Mouse (Mus musculus) cerebellum, adult 2 months (tissue): ENCODE data around the gene Gm12830. TPM values are rescaled to one million over a fixed set of nuclear protein-coding genes. Genes with fewer than 3 reads are reported as not detected.

Experiments
- DNase-seq, 2 experiments: peaks; one replicate each; pipeline ENCODE4 v3.0.0; 2021
- H3K27ac ChIP-seq: fragments of 200-500 bp; 2 replicates; pipeline ENCODE4 v1.5.1; 2012; ENCODE audit warnings: low read length, control low read depth, inconsistent platforms; ENCODE audit not compliant: insufficient read depth
- H3K27me3 ChIP-seq: fragments of 200-500 bp; 2 replicates; pipeline ENCODE4 v1.6.1; 2012; ENCODE audit warnings: inconsistent platforms, mild to moderate bottlenecking, low read length, moderate library complexity; ENCODE audit not compliant: control insufficient read depth, insufficient read depth
- H3K4me1 ChIP-seq: fragments of 200-500 bp; 2 replicates; pipeline ENCODE4 v1.6.1; 2011; ENCODE audit warnings: low read length; ENCODE audit not compliant: control insufficient read depth, insufficient read depth
- H3K4me3 ChIP-seq: fragments of 200-500 bp; replicated peaks from 2 replicates; pipeline ENCODE3; 2011; ENCODE audit warnings: mild to moderate bottlenecking, low read depth, low read length, control low read depth; ENCODE audit not compliant: insufficient read depth
- CTCF ChIP-seq: fragments of 200-500 bp; IDR thresholded peaks from 2 replicates; pipeline ENCODE4 v1.5.1; 2011; ENCODE audit warnings: low read depth, mild to moderate bottlenecking, control low read depth, low read length, moderate library complexity, borderline replicate concordance; ENCODE audit not compliant: insufficient read depth
- POLR2A ChIP-seq: fragments of 200-500 bp; IDR thresholded peaks from 2 replicates; pipeline ENCODE4 v1.6.1; 2011; ENCODE audit warnings: low read length, control low read depth, borderline replicate concordance; ENCODE audit not compliant: insufficient read depth
- WGBS: fragments of 180-500 bp; shearing (Covaris S2); methylation state at CpG from one replicate; pipeline ENCODE4 v1.1.7; 2018; 5-methylcytosine and 5-hydroxymethylcytosine counted together
- polyA plus RNA-seq: library from polyadenylated mRNA; depleted of rRNA; stranded (reverse); fragments of >200 nt; gene quantifications from 2 replicates; pipeline ENCODE4 v1.2.3, GENCODE M21; 2012

Gm12830 gene
- polyA plus RNA-seq, 1 experiment: not detected

DNA sequence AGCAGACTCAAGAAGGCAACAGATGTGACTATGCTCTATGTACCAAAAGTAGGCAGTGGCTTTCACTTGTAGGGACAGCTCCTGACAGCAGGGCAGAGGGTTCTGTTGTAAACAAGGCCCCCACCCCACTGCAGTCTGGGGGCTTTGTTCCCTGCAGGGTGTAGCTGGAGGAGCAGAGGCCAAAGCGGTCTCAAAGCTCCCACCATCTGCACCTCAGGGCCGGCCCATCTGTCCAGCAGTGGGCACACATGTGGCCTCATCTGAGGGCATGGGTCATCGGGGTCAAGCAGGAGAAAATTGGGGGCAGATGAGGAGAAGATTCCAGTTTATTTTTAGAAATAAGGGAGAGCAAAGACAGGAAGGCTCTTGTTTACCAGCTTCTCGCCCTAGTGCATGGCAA lies 32.7 kb upstream of the Gm12830 start:
- TF ChIP-seq POLR2A (no peak), CTCF (no peak)
- 41% methylated on average over 4 of the region's 4 CpGs for WGBS
- Histone ChIP-seq H3K4me1 (no peaks in the 10 kb centered on the region), H3K4me3 (no peak overlapping the region), H3K27ac (no peak overlapping the region), H3K27me3 (no peaks in the 10 kb centered on the region; the same call in 1 of the 2 replicates)
- no peak for DNase-seq

DNA sequence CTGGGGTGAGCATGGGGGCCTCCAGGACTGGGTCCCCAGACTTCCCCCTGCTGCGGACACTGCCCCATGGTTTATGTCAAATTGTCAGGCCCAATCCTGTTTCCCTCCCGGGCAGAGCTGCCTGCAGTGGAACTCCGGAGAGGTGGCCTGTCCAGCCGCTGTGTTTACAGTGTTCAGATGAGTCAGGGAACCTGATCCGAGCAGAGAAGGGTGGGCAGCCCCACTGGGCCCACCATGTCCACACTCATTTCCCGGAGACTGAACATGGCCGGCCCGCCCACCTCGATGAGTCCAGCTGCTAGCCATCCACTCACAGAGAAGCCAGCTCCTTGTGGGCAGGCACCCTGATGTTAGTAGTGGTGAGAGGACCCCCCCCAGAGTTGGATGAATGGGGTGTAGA lies 29.9 kb upstream of the Gm12830 start:
- no peak for TF ChIP-seq POLR2A
- no peak for TF ChIP-seq CTCF
- Histone ChIP-seq H3K4me1 (no peaks in the 10 kb centered on the region), H3K27ac (no peak overlapping the region), H3K4me3 (no peak overlapping the region), H3K27me3 (no peaks in the 10 kb centered on the region; the same call in 1 of the 2 replicates)
- no peak for DNase-seq
- WGBS: 80% methylated on average over 9 of the region's 9 CpGs

DNA sequence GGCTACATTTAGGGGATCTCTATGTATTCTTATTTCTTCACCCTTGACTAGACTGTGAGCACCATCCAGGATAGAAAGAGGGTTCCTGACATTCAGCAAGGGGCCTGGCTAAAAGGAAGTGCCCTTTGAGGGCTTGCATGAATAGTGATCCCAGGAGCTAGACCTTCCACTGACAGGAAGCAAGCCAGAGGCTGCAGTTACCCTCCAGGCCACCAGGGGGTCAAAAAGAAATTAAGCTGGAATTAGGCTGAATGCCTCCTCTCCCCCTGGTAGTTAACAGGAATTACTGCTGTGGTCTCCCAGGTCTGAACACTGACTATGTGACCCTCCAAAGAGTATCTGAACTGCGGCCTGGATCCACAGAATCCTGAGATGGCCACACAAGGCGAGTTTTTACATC lies 27.7 kb upstream of the Gm12830 start:
- no peak for DNase-seq
- no peaks in the 10 kb centered on the region for H3K4me1 ChIP-seq
- WGBS: 86% methylated on average over 2 of the region's 2 CpGs
- no peak overlapping the region for H3K4me3 ChIP-seq
- no peak overlapping the region for H3K27ac ChIP-seq
- TF ChIP-seq POLR2A (no peak), CTCF (no peak)
- no peaks in the 10 kb centered on the region; the same call in 1 of the 2 replicates for H3K27me3 ChIP-seq

DNA sequence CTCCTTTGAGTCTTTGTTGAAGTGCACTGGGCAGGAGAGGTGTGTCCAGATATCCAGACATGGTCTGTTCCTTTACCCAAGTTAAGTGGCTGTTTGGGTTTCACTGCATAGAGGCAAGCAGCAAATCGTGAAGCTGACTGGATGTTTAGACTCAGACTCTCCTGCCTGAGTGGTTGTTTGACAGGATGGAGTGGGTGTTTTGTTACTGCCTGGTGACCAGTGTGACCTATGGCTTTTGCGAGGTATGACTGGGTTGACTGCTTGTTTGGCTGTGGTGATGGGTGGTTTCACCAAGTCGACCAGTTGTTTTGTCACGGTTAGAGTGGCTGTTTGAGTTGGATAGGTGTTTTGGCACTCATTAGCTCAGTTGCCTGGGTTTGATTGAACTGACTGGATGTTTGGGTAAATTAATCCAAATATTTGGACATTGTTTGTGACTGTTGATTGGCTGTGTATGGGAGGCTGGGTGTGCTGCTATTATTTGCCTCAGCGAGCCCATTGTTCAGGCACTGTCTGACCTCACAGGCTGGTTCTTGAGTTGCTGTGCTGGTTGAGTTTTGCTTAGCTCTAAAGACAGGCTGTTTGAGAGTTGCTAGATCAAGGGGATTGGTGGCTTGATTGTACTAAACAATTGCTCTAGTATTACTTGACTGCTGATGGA lies 24.1 kb upstream of the Gm12830 start:
- 58% methylated on average over 5 of the region's 5 CpGs for WGBS
- no peak overlapping the region for H3K4me3 ChIP-seq
- no peak overlapping the region for H3K27ac ChIP-seq
- no peaks in the 10 kb centered on the region; the same call in 1 of the 2 replicates for H3K27me3 ChIP-seq
- no peak for TF ChIP-seq POLR2A
- no peak for TF ChIP-seq CTCF
- no peaks in the 10 kb centered on the region for H3K4me1 ChIP-seq
- no peak for DNase-seq

DNA sequence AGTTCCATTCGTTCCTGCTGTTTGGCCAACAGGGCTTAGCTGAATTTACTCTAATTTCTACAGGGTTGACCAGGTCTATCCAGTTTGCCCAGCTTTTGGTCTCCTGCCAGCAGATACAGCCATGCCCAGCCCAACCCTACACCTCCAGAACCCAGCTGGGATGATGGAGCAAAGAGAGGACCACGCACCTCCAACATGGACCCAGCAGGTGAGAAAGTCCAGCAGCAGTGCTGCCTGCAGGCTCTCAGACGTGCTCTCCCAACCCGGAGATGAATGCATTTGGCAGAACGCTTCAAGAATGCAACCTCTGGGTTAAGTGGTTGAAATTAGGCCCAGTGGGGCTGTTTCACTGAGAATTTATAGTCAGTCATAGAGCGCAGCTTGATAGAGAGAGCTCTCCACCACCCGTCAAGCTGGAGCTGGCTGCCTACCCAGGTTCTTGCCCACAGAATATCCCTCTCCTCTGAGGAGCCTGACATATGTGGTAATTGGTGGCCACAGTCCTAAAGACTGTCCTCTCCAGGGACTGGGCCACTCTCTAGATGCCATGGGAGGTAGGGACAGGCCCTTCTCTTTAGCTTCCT lies 23.4 kb upstream of the Gm12830 start:
- DNase-seq: no peak
- H3K4me3 ChIP-seq: no peak overlapping the region
- TF ChIP-seq POLR2A (no peak), CTCF (no peak)
- no peaks in the 10 kb centered on the region for H3K4me1 ChIP-seq
- no peaks in the 10 kb centered on the region for H3K27me3 ChIP-seq
- 51% methylated on average over 7 of the region's 7 CpGs for WGBS
- no peak overlapping the region for H3K27ac ChIP-seq

DNA sequence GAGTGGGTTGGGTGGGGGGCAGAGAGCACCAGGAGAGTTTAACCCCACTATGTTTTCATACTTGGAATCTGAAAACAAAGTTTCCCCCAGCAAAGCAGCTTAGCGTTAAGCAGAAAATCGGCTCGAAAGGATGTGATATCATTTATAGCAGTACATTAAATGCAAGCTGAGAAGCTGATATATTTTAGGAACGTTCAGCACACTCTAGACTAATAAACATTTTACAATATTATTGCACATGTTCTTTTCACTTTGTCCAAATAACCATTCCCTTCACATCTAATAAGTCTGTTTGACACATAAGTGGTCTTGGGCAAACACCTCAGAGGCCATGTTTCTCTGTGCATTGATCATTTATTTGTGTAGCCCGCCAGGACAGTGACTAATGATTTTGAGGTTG lies 17.4 kb upstream of the Gm12830 start:
- 89% methylated on average over 5 of the region's 5 CpGs for WGBS
- TF ChIP-seq POLR2A (no peak), CTCF (no peak)

DNA sequence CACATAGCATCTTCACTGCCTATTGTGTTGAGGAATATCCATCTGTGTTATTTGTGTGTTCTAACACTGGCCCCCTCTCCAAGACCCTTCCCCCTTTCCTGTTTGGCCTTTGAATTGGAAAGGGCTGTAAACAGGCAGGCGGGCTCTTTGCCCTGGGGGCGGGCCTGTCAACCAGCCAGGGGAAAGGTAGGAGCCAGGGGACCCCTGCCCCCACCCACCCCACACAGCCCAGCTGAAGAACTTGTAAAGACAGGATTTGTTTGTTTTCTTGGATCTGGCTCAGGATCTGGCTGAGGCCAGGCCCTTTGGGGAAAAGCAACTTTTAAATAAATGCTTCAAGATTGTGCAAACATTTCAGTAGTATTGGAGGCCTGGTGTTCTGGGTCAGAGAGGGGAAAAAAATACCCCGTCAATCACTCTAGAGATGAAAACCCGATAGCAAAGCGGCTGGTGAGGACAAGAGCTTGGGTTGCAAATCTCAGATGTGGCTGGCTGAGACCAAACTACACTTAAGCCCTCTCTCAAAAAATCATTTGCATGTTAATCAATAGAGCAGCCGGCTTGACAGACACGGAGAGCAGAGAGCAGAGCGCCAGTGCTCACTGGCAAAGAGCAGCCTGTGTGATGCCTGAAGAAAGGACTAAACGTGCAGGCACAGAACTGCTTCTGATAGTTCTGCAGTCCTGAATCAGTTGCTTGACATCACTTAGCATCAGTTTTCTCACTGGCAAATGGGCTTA lies 2.4 kb upstream of the Gm12830 start:
- Histone ChIP-seq H3K27me3 (no peaks in the 10 kb centered on the region), H3K27ac (no peak overlapping the region), H3K4me1 (no peaks in the 10 kb centered on the region), H3K4me3 (no peak overlapping the region)
- 52% methylated on average over 9 of the region's 9 CpGs for WGBS
- DNase-seq: no peak
- TF ChIP-seq POLR2A (no peak), CTCF (no peak)

More for the DNA sequence above, 17.4 kb upstream of the Gm12830 start:
- Histone ChIP-seq H3K4me3 (no peak overlapping the region), H3K4me1 (no peaks in the 10 kb centered on the region), H3K27ac (no peak overlapping the region), H3K27me3 (no peaks in the 10 kb centered on the region)
- no peak for DNase-seq
